Mouse (Mus musculus) thymus, postnatal 4 days (tissue): ENCODE measurements at regions not wholly inside any gene's neighbourhood (a gene's known extent, or its start where the extent isn't known, plus 50 kb on each side); places are given as distances from the start of the nearest gene placed in this dataset.

ENCODE experiments used
- DNase-seq: peaks from one replicate; pipeline ENCODE4 v3.0.0; 2021

- DNase-seq: no peak
Measured at GRCm38 (mm10) chr14:105056171-105056570, 121.0 kb downstream of the Rbm26 start.

- DNase-seq: no peak
Measured at GRCm38 (mm10) chr14:105038798-105039197, 138.3 kb downstream of the Rbm26 start.

- no peak for DNase-seq
Measured at GRCm38 (mm10) chr14:105034712-105035377, 142.3 kb downstream of the Rbm26 start.

GRCm38 (mm10) chr14:105019971-105020370 is 157.2 kb downstream of the Rbm26 start:
- DNase-seq: no peak

- no peak for DNase-seq
Measured at GRCm38 (mm10) chr14:105016089-105016846, 160.9 kb downstream of the Rbm26 start.

- DNase-seq: no peak
Measured at GRCm38 (mm10) chr14:105015278-105015677, 161.8 kb downstream of the Rbm26 start.

- no peak for DNase-seq
Measured at GRCm38 (mm10) chr14:105010742-105011141, 166.4 kb downstream of the Rbm26 start.

- DNase-seq: no peak
Measured at GRCm38 (mm10) chr14:105008331-105008730, 168.8 kb downstream of the Rbm26 start.

- no peak for DNase-seq
Measured at GRCm38 (mm10) chr14:104994066-104994465, 183.1 kb downstream of the Rbm26 start.

- DNase-seq: no peak
Measured at GRCm38 (mm10) chr14:104966046-104966445, 211.1 kb downstream of the Rbm26 start.

- no peak for DNase-seq
Measured at GRCm38 (mm10) chr14:104943450-104943849, 233.7 kb downstream of the Rbm26 start.

- DNase-seq: no peak
Measured at GRCm38 (mm10) chr14:104939961-104940360, 237.2 kb downstream of the Rbm26 start.

- DNase-seq: no peak
Measured at GRCm38 (mm10) chr14:104937083-104937864, 239.9 kb downstream of the Rbm26 start.

GRCm38 (mm10) chr14:104935956-104936355 is 241.2 kb downstream of the Rbm26 start:
- DNase-seq: no peak

GRCm38 (mm10) chr14:104905706-104906105 is 271.4 kb downstream of the Rbm26 start:
- DNase-seq: no peak

GRCm38 (mm10) chr14:104902120-104903027 is 274.8 kb downstream of the Rbm26 start:
- no peak for DNase-seq

GRCm38 (mm10) chr14:104901072-104901471 is 276.1 kb downstream of the Rbm26 start:
- no peak for DNase-seq

GRCm38 (mm10) chr14:104871203-104871602 is 305.9 kb downstream of the Rbm26 start:
- no peak for DNase-seq

- no peak for DNase-seq
Measured at GRCm38 (mm10) chr14:104867540-104867939, 309.6 kb downstream of the Rbm26 start.

GRCm38 (mm10) chr14:104863881-104864280 is 313.2 kb downstream of the Rbm26 start:
- DNase-seq: no peak

- no peak for DNase-seq
Measured at GRCm38 (mm10) chr14:104855913-104856312, 321.2 kb downstream of the Rbm26 start.

- no peak for DNase-seq
Measured at GRCm38 (mm10) chr14:104849274-104849673, 326.8 kb upstream of the Rnf219 start.

- DNase-seq: no peak
Measured at GRCm38 (mm10) chr14:104827404-104827803, 305.0 kb upstream of the Rnf219 start.
